Mouse (Mus musculus): ENCODE results near the gene Ndufa13.
"Not testable (repeated sequence)": the region's sequence is repeated elsewhere in the genome, so short reads cannot be mapped to it uniquely, and the experiment has no call there.

Ndufa13 gene

DNA sequence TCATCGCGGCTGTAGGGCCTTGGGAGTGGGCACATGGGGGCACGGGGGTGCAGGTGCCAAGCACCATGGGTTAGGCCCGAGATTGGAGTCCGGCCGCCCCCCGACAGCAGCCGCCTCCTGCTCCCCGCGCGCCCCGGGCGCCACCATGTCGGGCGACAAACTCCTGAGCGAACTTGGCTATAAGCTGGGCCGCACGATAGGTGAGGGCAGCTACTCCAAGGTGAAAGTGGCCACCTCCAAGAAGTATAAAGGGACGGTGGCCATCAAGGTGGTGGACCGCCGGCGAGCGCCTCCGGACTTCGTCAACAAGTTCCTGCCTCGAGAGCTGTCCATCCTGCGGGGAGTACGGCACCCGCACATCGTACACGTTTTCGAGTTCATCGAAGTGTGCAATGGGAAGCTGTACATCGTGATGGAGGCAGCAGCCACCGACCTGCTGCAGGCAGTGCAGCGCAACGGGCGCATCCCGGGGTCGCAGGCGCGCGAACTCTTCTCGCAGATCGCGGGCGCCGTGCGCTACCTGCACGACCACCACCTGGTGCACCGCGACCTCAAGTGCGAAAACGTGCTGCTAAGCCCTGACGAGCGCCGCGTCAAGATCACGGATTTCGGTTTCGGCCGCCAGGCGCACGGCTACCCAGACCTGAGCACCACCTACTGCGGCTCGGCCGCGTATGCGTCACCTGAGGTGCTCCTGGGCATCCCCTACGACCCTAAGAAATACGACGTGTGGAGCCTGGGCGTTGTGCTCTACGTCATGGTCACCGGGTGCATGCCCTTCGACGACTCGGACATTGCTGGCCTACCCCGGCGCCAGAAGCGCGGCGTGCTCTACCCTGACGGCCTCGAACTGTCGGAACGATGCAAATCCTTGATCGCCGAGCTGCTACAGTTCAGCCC, at the start of gene Ndufa13, which contains the start of the genes Tssk6 and Yjefn3:
TSS of gene Ndufa13 (minus strand) at position 396 of the 900 bp plus-strand sequence.
TSS of gene Tssk6 (plus strand) at position 22 of the 900 bp plus-strand sequence.
TSS of gene Yjefn3 (minus strand) at position 550 of the 900 bp plus-strand sequence.
- DNase-seq, result peak; percentile 81

DNA sequence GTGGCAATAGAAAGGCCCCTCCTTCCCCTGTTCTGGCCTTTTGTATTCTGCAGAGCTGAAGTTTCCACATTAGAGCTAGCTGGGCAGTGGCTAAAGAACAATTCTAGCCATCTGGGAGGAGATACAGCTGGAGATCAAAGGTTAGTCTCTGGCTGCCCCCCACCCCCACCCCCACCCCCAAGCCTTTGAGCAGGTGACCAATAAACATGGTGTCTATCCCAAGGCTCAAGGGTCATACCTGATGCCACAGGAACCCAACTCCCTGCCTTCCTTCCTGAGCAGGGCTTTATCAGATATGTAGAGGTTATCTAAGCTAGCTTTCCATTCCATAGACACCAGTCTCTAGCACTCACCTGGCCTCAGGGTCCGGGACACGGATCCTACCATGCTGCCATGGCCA, 47.9 kb upstream of the Ndufa13 start:
- DNase-seq, result no peak

DNA sequence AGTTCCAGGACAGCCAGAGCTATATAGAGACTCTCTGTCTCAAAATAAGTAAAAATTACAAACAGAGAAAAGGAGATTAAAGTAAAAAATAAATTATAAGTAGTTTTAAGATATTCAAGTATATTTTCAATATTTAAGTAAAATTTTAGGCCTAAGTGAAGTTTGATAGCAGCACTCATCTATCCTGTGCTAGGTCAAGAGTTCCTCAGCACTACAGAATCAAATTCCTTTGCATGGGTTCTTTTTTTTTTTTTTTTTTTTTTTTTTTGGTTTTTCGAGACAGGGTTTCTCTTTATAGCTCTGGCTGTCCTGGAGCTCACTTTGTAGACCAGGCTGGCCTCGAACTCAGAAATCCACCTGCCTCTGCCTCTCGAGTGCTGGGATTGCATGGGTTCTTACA, 40.1 kb upstream of the Ndufa13 start:
- not testable (repeated sequence) for DNase-seq

DNA sequence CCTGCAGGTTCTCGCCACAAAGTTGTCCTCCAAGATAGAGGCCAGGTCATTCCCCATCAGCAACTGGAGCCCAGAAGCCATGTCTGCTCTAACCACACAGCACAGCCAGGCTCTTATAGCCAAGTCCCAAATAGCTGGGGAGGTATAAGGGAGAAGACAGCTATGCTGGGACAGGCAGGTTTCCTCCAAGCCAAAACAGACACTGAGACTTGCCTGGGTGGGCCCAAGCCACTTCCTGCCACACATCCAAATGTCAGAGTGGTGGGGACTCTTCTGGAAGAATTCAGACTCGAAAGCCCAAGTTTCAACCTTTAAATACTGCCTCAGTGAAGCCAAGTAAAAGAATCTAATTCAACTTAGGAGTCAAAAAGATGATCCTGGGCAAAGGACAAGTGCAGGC, 38.0 kb upstream of the Ndufa13 start:
- DNase-seq, result no peak

GRCm38 (mm10) chr8:69939633-69940032, 37.3 kb upstream of the Ndufa13 start:
- no peak for DNase-seq

DNA sequence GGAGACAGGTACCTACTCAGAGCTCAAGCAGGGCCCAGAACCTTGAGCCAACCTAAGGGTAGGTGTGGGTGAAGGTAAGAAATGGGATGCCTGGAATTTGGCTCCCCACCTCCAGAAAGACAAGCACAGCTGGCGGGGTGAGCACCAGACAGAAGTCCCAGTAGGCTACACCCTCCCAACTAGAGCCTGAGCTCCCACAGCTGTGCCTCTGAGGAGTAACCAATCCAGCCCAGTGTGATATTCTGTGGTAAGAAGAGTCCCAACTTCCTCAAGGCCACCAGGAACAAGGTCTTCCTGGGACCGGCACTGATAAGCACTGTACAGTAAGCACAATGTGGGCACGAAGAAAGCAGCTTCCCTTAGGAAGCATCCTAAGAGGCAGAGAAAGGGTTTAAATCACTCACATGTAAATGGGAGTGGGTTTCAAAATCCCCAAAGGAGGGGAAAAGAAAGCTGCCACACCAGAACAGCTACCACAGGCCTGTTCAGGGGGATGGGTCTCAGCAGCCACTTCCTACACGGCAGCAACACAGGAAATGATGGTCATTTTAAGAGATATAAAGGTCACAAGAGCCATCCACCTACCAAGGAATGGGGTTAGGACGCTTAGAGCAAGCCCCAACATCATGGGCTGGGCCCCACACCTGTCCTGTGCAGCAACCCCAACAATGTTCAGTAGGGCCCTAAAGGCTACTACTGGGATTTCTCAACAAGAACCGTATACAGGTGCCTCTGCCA, 36.1 kb upstream of the Ndufa13 start:
- no peak for DNase-seq

- DNase-seq, result no peak
These were observed 35.1 kb upstream of the Ndufa13 start for GRCm38 (mm10) chr8:69937466-69937865.

DNA sequence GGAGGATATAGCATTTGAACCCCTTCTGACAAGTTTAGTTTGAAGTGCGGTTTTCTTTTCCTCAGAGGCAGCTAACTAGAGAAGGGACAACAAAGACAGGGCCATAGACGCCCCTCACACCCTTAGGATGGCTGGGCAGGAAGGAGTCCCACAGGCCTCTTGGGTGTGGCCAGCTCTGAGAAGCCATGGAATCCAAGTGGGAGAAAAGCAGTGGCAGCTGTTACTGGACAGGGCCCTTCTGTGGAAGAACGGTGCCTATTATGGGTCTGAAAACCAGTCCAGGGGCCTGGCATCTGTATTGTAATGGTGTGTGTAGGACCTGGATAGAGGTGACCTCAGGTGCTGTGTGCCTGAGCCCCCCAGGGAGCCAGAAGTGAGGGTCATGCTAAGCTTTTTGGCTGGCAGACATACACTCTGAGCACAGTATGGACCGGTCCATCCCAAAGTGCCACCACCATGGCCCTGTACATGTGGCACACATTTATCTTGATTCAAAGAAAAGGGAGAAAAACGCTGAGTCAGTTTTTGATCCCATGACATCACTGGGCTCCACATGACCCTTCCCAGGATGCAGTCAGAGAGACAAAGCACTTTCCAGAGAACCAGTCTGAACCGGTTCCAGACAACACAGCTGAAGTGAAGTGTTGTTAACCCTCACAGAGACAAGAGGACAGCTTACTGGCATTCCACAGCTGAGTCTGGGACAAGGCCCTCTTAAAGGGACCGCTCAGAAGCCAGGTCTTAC, 33.9 kb upstream of the Ndufa13 start:
- no peak for DNase-seq

DNA sequence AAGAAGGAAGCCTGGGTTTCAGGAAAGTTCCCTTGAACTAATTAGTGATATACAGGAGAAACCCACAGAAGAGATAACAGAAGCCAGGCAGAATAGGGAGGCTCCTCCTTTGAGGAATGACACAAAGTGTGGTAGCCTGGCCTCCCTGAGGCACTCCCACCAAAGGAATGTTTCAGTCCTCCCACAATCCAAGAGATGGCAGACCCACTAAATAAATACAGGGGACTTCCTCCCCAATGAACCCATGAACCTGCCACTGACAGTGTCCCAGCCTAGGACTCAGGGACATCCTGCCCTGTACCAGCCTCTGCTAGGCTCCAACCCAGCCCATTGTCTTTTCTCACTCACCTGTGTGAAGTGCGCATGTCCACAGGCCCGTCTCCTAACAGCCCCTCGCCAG, 33.1 kb upstream of the Ndufa13 start:
- DNase-seq, result no peak

GRCm38 (mm10) chr8:69934582-69934981, 32.2 kb upstream of the Ndufa13 start:
- DNase-seq, result no peak

DNA sequence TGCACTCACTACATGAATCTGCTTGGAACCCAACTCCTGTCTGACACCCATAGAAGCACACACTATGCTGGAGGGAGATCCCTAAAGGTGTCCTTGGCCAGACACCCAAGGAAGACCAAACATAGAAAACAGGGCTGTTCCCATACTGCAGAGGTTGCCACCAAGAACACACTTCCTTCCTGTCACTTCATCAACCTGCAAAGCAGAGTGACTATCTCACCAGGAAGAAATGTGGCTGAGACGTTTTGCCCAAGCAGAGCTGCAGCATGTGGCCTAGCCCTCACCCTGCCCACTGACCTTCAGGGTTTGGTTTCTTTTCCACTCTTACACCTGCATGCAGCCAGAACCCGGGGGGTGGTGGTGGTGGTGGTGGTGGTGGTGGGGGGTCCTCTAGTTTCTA, 31.5 kb upstream of the Ndufa13 start:
- DNase-seq, result no peak

DNA sequence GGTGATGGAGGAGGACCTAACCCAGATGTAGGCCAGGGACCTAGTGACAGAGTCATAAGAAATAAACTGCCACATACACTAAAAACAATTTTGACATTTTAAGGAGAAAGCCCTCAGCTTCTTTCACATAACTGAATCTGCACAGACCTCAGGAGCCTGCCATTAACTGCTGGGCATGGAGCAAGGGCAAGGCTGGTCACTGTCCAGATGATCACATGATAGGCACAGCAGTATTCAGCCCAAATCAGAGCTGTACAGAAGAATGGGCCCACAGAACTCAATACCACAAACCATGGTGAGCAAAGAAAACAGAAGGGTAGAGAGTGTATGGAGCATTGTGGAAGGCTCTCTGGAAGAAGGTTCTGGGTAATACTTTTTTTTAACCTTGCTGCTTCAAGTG, 24.5 kb upstream of the Ndufa13 start:
- no peak for DNase-seq

DNA sequence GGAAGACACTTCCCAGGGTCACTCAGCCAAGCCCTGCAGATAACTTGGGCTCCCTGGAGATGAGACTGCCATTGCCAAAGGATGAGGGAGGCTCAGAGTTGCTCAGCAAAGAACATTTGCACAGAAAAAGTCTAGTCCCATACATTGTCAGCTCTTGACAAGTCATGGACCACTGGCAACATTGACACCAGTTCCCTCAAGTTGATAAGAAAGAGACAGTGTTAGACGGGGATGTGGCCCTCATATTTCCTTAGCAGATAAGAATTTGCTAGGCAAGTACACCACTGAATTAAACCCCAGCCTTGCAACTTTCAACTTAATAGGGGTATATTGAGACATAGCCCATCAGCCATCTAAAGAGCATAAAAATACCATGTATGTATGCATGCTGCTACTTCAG, 21.6 kb upstream of the Ndufa13 start:
- DNase-seq, result no peak

GRCm38 (mm10) chr8:69921141-69921540, 18.8 kb upstream of the Ndufa13 start:
- DNase-seq, result no peak

GRCm38 (mm10) chr8:69919876-69920662, 17.7 kb upstream of the Ndufa13 start:
- DNase-seq, result no peak

DNA sequence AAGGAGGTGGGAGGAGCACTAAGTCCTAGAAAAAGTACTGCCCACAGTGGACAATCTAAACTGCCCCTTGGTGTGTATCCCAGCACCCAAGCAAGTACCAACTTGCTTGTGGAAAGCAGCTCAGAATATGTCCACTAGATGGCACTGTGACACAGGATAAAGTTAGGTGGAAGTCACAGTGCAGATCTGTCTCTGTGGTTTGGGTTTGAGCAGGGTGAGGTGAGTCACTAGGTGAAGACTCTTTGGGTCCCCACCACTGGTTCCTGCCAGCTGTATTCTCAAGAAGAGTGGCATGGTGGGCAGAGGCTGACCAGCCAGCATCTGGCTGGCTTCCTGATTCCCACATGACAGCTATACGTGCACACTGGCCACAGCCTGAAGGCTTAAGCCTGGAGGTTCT, 16.7 kb upstream of the Ndufa13 start:
- peak; percentile 72 for DNase-seq

GRCm38 (mm10) chr8:69918506-69918905, 16.1 kb upstream of the Ndufa13 start:
- no peak for DNase-seq

GRCm38 (mm10) chr8:69915748-69916147, 13.4 kb upstream of the Ndufa13 start:
- no peak for DNase-seq

GRCm38 (mm10) chr8:69914526-69914925, 12.2 kb upstream of the Ndufa13 start:
- no peak for DNase-seq

- no peak for DNase-seq
These were observed 10.2 kb upstream of the Ndufa13 start for GRCm38 (mm10) chr8:69912478-69913074.

DNA sequence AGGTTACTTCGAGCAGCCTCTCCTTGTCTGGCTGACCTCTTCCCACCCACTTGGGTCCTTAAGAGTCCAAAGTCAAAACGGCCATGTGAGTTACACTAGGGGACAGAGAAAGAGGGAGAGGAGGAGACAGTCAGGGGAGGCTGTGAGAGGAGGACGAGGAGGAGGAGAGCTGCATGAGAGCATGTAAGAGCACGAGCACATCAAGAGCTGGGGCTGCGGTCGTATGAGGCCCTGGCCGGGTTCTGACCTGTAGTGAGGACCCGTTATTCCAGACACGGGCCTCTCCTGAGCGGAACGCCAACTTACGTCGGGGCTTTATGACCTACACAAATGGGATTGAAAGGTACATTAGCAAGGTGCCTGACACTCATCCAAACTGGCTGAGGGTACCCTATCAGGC, 9.6 kb upstream of the Ndufa13 start:
- DNase-seq, result no peak

DNA sequence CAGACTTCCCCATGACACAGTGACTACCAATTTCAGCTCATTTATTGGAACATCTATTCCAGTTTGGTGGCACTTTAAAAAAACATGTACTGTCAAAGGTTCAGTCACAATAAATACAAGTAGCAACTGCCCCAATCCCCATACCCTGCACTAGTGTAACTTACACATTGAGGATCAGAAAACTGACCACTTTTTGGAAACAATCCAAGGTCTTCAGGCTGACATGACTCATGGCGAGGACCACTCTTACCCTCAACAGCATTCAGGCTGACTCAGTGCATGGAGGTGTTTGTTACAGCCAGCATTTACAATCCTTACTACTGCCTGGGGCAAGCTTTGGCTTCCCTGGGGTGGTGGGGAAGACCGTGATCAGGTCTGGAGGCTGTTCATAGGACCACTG, 4.7 kb upstream of the Ndufa13 start:
- DNase-seq, result peak; percentile 7
